Mouse (Mus musculus) spleen, postnatal 14 days (tissue): ENCODE measurements around the gene Lkaaear1.
A peak's percentile ranks its signal among the peaks of the same experiment; 100 is the strongest.

Experiments used
- DNase-seq, 2 experiments: peaks; one replicate each; pipeline ENCODE4 v3.0.0; 2021 to 2022; ENCODE audit warnings: low spot score in 2 of 2

Gene Lkaaear1

GRCm38 (mm10) chr2:181683381-181683780 lies 14.9 kb downstream of the Lkaaear1 start:
- DNase-seq: no peak

GRCm38 (mm10) chr2:181681978-181682377 lies 16.3 kb downstream of the Lkaaear1 start:
- no peak for DNase-seq

GRCm38 (mm10) chr2:181680716-181681117 lies 17.5 kb downstream of the Lkaaear1 start:
- DNase-seq: no peak

- peak; percentile 37 to 49 for DNase-seq
These were observed 18.1 kb downstream of the Lkaaear1 start, which contains the start of gene Tcea2 for GRCm38 (mm10) chr2:181679951-181680715. Tcea2 (plus strand) TSS chr2:181680310.

- DNase-seq: peak in 1 of 2 experiments; percentile 54
These were observed 19.5 kb downstream of the Lkaaear1 start for GRCm38 (mm10) chr2:181678780-181679179.

- DNase-seq: no peak
These were observed 20.5 kb downstream of the Lkaaear1 start for GRCm38 (mm10) chr2:181677755-181678098.

- no peak for DNase-seq
These were observed 21.0 kb downstream of the Lkaaear1 start for GRCm38 (mm10) chr2:181677096-181677754.

GRCm38 (mm10) chr2:181676424-181676823 lies 21.8 kb downstream of the Lkaaear1 start:
- DNase-seq: no peak

GRCm38 (mm10) chr2:181675454-181675853 lies 22.8 kb downstream of the Lkaaear1 start:
- no peak for DNase-seq

GRCm38 (mm10) chr2:181674934-181675333 lies 23.3 kb downstream of the Lkaaear1 start:
- no peak for DNase-seq

GRCm38 (mm10) chr2:181673501-181673900 lies 24.7 kb downstream of the Lkaaear1 start:
- DNase-seq: no peak

- no peak for DNase-seq
These were observed 26.3 kb downstream of the Lkaaear1 start for GRCm38 (mm10) chr2:181671984-181672383.

- DNase-seq: no peak
These were observed 26.9 kb downstream of the Lkaaear1 start, which contains the start of gene Sox18 for GRCm38 (mm10) chr2:181671326-181671725. Sox18 (minus strand) TSS chr2:181671640.

GRCm38 (mm10) chr2:181670913-181671311 lies 27.3 kb downstream of the Lkaaear1 start:
- no peak for DNase-seq

GRCm38 (mm10) chr2:181670285-181670912 lies 27.8 kb downstream of the Lkaaear1 start:
- DNase-seq: no peak

GRCm38 (mm10) chr2:181663298-181663630 lies 35.0 kb downstream of the Lkaaear1 start:
- no peak for DNase-seq

- no peak for DNase-seq
These were observed 35.5 kb downstream of the Lkaaear1 start for GRCm38 (mm10) chr2:181662620-181663297.

- peak; percentile 51 to 69 for DNase-seq
These were observed 38.6 kb downstream of the Lkaaear1 start for GRCm38 (mm10) chr2:181659609-181660055.

GRCm38 (mm10) chr2:181658930-181659555 lies 39.2 kb downstream of the Lkaaear1 start:
- DNase-seq: peak in 1 of 2 experiments; percentile 12

GRCm38 (mm10) chr2:181658528-181658927 lies 39.7 kb downstream of the Lkaaear1 start:
- no peak for DNase-seq

- DNase-seq: no peak
These were observed 40.8 kb downstream of the Lkaaear1 start for GRCm38 (mm10) chr2:181657441-181657840.

GRCm38 (mm10) chr2:181656734-181657133 lies 41.5 kb downstream of the Lkaaear1 start, which contains the start of gene Gm29797:
Gm29797 (plus strand) TSS chr2:181657034.
- DNase-seq: no peak
